Mouse (Mus musculus): ENCODE results near the gene Lix1l.
"Not testable (repeated sequence)": the region's sequence is repeated elsewhere in the genome, so short reads cannot be mapped to it uniquely, and the experiment has no call there.

Lix1l gene

DNA sequence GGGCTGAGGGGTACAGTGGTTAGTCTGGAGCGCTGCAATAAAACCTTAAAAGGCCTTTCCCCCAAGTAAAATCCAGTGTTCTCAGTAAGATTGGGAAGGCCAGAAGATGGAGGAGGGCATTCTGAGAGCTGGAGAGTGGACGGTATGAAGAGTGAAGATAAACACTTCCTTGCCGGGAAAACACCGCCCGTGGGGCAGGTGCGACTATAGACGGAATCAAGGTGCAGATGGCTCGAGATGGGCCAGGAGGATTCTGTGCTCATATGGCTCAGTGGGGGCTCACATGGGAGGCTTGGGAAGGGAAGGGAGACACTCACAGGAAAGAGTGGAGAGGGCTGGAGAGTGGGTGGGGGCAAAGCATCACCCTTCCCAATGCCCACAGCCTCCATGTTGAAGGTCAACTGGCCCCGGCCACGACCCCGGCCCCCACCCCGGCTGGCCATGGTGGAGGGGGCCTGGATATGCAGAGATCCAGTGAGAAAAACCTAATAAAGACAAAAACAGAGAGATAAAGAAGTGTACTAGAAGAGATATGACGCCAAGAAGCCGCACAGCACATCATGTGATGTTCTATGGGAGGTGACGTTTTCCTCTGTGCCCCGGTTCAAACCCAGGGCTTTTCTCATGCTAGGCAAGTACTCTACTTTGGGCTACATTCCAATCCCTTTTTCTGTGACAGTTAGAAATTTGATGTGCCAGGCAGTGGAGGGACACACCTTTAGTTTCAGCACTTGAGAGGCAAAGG lies 19.0 kb upstream of the Lix1l start:
- no peak for DNase-seq (ENCODE audit: low spot score in 2 of 2)

DNA sequence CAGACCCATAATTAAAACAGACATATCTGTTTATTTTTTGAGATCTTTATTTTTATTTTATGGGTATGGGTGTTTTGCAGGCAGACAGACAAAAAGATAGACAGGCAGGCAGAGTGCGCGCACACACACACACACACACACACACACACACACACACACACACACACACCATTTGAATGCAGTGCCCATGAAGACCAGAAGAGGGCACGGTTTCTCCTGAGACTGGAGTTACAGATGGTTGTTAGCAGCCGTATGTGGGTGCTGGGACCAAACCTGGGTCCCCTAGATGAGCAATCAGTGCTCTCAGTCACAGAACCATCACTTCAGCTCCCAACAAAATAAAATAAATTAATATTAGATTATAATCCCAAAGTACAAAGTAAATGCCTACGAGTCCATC lies 17.6 kb upstream of the Lix1l start:
- no peak for DNase-seq (ENCODE audit: low spot score in 2 of 2)

DNA sequence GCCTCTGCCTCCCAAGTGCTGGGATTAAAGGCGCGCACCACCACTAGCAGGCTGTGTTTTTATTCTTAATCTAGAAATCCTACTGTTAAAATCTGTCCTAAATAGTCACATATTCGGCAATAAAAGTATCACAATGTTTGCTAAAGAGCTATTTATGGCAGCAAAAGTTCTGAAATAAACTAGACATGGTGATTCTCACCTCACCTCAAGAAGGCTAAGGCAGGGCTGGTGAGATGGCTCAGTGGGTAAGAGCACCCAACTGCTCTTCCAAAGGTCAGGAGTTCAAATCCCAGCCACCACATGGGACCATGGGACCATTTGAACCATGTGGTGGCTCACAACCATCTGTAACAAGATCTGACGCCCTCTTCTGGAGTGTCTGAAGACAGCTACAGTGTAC lies 10.3 kb upstream of the Lix1l start:
- no peak for DNase-seq (ENCODE audit: low spot score in 2 of 2)

DNA sequence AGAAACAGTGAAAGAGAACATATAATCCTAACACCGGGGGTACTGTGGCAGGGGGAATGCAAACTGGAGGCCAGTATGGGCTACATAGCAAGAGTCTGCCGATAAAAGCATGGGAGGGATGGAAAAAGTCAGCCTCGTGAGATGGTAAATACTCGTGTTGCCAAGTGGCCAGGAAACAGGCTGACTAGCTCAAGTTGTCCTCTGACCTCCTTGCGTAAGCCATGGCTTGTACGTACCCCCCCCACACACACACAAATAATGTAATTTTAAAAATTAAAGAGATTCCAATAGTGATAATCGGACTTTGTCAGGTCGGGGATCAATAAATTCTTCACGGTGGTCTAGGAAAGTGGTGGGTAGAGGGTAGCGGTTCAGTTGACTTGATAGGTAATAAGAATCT lies 7.6 kb upstream of the Lix1l start:
- no peak for DNase-seq (ENCODE audit: low spot score in 2 of 2)

DNA sequence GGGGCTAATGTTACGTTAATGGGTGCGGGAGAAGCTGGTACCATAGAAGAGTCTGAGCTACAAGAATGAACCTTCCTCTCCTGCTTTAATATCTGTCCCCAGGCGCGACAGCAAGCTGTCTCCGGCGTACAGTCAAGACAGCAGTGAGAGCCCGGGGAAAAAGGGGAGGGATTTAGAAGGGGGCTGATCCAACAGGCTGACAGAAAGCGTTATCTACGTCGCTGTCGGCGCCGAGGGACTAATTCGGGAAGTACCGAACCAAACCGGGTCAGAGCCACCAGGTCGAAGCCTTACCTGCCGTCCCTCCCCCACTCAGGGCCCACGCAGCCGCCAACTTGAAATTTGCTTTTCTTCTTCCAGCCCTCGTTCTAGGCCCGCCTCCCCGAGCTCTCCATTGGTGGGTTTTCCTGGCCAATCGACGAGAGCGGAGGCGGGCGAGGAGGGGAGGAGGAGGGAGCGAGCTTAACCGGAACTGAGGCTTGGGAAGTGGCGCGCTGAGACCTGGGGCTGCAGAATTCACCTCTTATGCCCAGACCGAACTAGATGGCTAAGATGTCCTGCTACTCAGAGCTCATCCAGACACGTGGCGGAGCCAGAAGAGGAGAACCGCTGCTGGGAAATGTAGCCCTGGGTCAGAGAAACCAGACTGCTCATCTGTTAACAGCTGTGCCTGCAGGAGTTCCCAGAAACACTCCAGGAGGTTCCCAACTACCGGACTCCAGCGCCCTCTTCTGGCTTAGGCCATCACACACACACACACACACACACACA lies 7.0 kb upstream of the Lix1l start, which contains the start of gene Polr3gl:
Polr3gl (minus strand) TSS at position 392 of the 771 bp plus-strand sequence.
- DNase-seq (ENCODE audit: low spot score in 2 of 2), result peak; percentile 95 to 96

DNA sequence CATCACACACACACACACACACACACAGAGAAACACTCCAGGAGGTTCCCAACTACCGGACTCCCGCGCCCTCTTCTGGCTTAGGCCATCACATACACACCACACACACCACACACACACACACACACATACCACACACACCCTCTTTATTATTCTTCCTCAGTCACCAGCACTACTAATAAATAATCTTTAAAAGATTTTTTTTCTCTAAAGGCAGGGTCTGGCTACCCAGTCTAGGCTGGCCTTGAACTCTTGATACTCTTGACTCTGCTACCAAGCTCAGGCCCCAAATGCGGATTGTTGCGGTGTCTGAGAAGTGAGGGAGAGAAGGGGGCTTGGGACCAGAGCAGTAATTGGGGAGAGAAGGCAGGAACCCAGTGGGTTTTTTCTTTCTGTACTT lies 6.1 kb upstream of the Lix1l start:
- DNase-seq (ENCODE audit: low spot score in 2 of 2), result no peak

DNA sequence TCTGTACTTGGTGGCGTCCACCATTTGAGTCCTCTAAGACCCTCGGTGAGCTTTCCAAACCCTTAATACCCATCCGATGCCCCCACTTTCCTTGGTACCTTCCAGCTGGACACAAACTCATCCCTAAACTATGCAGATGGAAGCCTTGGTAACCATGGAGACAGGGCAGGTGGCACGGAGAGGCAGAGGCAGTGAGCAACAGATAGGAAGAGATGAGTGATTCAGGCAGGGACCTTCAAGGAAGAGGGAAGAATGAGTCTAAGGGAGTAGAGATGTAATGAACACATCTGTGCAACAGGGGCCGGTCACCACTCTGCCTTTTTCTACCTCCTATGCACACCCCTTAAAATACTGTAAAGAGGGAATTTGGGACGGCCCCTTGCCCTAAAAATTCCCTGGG lies 5.3 kb upstream of the Lix1l start:
- no peak for DNase-seq (ENCODE audit: low spot score in 2 of 2)

DNA sequence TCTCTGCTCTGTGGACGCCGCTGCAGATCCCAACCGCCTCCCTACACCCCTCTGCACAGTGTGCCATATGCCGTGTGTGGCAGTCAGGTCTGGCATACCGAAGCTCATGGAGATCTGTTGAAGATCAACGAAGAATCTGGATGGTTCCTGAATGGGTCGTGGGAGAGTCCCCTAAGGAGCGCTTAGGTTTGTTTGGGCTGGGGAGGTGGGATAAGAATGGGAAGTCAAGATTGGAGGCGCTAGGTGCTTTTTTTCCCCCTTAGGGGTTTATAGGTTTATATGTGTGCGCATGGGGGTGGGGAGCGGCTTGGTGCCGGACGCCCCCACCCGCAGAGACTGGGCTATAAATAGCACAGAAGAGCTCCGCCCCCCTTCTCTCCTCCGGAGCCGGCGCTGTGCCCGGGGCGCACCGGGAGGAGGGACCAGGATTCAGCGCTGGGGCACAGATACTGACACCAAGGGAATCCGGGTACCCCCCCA lies 4.7 kb upstream of the Lix1l start, which contains the start of gene Ankrd34a:
Ankrd34a (plus strand) TSS at position 409 of the 480 bp plus-strand sequence.
- DNase-seq (ENCODE audit: low spot score in 2 of 2), result peak; percentile 56 to 65

DNA sequence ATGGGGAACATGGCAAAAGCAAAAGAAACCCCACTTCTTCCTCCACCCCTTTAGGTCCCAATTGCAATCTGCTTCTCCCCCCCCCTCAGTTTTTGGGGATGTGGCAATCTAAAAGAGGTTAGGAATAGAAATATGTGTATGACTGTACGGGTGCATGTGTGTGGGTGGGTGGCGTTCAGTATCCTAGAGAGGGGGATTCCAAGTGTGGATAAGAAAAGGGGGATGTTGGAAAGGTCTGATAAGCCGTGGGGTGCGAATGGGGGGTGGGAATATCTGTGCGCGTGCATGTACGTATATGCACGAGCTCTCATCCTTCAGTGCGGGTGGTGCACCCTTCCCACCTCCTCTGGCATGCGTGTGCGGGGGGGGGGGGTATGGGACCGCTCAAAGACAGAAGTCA lies 4.1 kb upstream of the Lix1l start:
- no peak for DNase-seq (ENCODE audit: low spot score in 2 of 2)

DNA sequence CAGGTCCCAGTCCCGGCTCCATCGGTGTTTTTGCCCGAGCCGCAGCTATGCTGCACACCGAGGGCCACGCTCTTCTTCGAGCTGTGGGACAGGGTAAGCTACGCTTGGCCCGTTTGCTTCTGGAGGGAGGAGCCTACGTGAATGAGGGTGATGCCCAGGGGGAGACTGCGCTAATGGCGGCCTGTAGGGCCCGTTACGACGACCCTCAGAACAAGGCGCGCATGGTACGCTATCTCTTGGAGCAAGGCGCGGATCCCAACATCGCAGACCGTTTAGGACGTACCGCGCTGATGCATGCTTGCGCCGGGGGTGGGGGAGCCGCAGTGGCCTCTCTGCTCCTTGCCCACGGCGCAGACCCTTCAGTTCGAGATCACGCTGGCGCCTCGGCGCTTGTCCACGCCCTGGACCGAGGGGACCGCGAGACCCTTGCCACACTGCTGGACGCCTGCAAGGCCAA lies 3.5 kb upstream of the Lix1l start:
- DNase-seq (ENCODE audit: low spot score in 2 of 2), result peak in 1 of 2 experiments; percentile 36

DNA sequence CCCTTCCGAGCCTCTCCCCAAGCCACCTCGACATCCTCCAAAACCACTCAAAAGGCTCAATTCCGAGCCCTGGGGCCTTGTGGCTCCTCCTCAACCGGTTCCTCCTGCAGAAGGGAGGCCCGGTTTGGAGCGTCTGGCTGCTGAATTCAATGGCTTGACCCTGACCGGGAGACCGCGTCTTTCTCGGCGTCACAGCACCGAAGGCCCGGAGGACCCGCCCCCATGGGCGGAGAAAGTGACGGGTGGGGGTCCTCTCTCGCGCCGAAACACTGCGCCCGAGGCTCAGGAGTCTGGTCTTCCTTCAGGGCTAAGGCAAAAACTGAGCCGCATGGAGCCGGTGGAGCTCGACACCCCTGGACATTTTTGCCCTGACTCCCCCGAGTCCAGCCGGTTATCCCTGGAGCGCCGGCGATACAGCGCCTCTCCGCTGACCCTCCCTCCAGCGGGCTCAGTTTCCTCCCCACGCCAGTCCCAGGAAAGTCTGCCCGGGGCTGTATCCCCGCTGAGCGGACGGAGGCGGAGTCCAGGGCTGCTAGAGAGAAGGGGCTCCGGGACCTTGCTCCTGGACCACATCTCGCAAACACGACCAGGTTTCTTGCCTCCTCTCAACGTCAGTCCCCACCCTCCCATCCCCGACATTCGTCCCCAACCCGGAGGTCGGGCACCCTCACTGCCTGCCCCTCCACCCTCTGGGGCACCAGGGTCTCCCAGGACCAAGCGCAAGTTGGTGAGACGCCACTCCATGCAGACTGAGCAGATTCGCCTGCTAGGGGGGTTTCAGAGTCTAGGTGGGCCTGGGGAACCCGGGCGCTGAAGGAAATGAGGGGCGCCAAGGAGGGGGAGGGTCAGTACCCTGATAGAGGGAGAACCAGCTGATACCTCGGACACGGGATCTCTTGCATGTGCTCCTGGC lies 2.5 kb upstream of the Lix1l start:
- peak; percentile 85 to 88 for DNase-seq (ENCODE audit: low spot score in 2 of 2)

DNA sequence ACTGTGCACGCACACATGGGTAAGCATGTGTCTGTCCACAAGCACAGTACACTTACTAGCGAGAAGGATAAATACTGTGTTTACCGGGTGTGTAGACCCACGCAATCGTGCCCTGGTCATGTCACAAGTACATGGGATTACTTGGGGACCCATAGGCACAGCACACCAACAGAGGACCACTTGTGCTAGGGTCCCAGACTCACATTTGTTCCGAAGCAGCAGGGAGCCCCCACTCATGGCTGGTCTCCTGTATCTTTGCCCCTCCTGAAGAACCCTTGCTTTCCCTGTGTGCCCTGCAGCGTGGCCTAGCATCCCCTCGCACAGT lies 1.9 kb upstream of the Lix1l start:
- no peak for DNase-seq (ENCODE audit: low spot score in 2 of 2)

DNA sequence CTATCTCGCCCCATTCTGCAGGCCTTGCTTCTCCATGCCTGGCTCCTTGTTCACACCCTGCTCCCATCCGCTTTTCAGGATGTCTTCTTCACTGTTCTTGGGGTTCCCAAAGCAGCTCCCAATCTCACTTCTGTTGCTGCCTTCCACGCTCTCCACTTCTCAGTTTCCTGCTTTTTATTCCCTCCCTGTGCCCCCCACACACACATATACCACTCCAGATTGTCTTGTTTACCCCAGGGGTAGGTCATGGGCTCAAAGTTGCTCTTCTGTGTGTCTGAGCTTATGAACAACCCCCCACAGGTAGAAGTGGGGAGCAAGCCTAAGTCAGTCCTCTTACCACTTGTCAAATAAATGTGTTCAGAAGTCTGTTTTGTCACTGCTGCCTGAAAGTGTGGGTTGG lies 1.5 kb upstream of the Lix1l start:
- DNase-seq (ENCODE audit: low spot score in 2 of 2), result no peak

DNA sequence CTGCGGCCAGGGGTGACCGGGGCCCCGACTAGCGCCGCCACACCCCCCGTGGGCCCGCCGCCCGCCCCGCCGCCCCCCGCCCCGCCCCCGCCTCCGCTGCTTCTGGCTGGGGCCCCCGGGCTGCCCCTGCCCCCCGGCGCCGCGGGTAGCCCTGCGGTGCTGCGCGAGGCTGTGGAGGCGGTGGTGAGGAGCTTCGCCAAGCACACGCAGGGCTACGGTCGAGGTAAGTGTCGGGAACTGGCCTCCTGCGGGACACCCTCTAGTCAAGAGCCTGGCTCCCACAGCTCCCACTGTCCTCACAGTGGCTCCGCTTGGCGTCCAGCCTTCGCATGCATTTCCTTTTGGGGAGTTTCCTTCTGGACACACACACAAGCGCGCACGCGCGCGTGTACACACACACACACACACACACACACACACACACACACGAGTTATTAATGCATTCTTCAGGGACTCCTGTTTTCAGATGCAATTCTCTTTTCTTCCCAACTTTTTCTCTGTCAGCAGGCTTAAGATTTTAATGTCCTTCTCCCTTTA lies 370 bp downstream of the Lix1l start:
- DNase-seq (ENCODE audit: low spot score in 2 of 2), result peak; percentile 83

DNA sequence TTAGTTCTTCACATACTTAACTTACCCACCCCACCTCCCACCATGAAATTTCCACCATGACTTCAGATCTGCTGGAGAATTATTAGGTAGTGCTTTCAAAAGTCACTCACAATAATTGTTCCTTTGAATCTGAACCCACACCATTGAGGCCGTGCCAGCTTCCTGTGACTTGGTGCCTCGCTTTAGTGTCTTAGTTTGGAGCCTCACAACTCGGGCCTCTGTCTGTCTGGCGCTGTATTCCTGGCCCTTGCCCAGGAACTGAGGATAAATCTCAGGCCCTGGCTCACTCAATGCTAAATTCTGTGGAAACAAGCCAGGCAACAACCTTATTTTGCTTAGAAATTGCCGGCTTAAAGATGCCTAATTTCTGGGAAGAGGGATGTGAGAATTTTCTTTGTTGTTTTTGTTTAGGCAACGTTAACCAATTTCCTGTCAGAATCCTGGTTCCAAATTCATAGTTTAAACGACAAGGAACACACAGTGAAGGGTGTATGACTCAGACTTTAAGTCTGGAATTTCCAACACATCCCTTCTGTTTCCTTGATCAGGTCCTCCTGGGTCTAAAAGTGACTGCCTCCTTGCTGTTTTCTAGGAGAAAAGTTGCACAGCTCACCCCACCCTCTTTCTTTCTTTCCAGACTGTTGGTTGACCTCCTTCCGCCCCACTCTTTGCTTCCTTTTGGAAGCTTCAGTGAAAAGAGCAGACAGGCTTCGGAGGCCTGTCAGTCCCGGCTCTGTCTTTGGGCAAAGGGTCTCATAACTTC lies 1.2 kb downstream of the Lix1l start:
- DNase-seq (ENCODE audit: low spot score in 2 of 2), result peak; percentile 39 to 47

DNA sequence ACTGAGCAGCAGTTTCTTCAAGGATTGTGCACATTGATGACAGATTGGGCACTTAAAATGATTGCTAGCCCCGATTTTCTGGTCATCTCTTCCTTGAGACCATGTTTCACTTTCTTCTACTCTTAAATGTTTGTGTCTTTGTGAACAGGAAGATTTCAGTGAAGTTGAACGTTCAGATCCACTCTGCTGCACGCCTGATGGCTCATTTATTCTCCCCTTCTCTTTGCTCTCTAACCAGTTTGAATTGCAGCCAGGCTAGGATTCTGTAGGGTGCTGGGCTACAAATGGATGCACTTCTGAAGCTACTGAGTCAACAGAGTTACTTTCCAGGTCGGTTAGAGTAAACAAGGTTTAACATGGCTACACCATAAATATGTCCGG lies 1.7 kb downstream of the Lix1l start:
- DNase-seq (ENCODE audit: low spot score in 2 of 2), result no peak

DNA sequence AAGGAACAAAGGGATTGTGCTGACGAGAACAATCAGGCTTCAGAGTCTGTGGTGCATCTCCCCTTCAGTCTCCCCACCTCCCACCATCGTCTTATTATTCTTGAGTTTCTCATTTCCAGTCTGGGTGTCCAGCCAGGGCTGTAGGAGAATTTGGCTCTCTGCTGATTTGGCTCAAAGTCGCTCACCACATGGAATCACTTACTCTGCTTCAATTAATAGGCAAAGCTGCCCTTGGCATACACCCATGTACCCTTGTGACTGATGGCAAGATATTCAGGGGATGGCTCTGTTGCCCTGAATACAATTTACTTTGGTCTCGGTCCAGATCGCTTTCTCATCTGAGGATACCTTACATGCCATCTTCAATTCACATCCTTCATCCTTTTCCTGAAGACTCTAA lies 2.4 kb downstream of the Lix1l start:
- DNase-seq (ENCODE audit: low spot score in 2 of 2), result no peak

DNA sequence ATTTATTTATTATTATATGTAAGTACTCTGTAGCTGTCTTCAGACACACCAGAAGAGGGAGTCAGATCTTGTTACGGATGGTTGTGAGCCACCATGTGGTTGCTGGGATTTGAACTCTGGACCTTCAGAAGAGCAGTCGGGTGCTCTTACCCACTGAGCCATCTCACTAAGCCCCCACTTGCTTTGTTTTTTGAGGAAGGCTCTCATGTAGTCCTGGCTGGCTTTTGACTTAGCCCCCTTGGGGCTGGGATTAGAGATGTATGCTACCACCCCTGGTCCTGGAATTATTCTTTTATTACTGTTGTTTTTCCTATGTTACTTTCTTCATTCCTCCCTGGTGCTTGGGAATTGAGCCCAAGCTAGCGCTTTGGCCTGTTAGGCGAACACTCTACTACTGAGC lies 5.1 kb downstream of the Lix1l start:
- DNase-seq (ENCODE audit: low spot score in 2 of 2), result not testable (repeated sequence)

DNA sequence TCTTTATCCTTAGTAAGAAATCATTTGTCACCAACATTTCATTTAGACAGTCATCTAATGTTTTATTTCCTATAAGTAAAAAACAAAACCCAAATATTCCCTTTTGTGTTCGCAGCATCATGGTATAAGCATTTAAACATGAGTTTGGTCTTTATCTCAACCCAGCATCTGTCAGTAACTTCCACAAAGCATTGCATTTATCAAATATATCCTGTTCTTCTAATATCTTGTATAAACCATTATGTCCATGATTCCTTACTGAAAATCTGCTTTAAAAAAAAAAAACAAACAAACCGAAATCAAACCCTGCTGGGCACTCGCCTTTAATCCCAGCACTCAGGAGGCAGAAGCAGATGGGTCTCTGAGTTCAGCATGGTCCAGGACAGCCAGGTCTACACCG lies 5.7 kb downstream of the Lix1l start:
- no peak for DNase-seq (ENCODE audit: low spot score in 2 of 2)

DNA sequence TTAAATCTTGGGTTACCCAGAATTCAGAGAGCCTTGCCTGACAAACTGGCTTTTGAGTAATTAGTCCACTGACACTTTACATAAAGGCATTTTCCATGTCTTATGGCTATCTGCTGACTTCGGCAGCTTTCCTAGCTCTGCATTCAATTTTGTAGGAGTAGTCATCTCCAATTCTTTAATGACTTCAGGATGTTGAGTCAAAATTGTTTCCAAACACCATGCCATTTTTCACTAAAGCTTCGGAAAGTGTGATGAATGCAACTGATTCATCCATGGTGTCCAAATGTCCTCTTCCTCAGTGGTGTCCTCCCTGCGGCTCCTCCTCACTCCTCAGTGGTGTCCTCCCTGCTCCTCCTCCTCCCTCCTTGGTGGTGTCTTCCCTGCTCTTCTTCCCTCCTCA lies 17.0 kb downstream of the Lix1l start:
- no peak for DNase-seq (ENCODE audit: low spot score in 2 of 2)

DNA sequence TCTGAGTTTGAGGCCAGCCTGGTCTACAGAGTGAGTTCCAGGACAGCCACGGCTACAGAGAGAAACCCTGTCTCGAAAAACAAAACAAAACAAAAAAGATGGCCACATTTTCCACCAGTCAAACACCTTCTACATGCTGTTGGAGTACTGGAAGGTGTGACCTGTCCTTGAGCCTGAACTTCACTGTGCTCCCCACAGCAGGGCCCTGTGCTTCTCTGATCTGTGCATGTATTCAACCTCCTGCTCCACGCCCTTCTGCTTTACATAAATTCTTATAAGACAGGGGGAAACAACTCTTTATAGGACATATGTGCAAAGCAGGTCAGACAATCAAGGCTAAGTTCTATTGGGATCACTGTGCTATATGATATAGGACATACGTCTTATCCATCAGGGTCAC lies 22.3 kb downstream of the Lix1l start:
- DNase-seq (ENCODE audit: low spot score in 2 of 2), result no peak

All from heart, adult 9 months (tissue).